Mouse (Mus musculus) left cerebral cortex, adult 8-10 months (tissue): Measurements from ENCODE around the gene Smpd4. TPM values are rescaled to one million over a fixed set of nuclear protein-coding genes. Genes with fewer than 3 reads are reported as not detected.
A peak's percentile ranks its signal among the peaks of the same experiment; 100 is the strongest.
"Not testable (repeated sequence)": the region's sequence is repeated elsewhere in the genome, so short reads cannot be mapped to it uniquely, and the experiment has no call there.

Experiments
- DNase-seq, 2 experiments: peaks; one replicate each; pipeline ENCODE4 v3.0.0; 2022; ENCODE audit warnings: low spot score in 2 of 2
- total RNA-seq, 4 experiments: library from RNA; stranded (reverse); gene quantifications; 2 replicates each; pipeline ENCODE4 v1.2.4; 2022

Gene Smpd4
- total RNA-seq, result 10 to 100 TPM; 50.3 to 73.4 (median 70.3) TPM

GRCm38 (mm10) chr16:17619198-17620105 is at the start of gene Smpd4:
Gene Smpd4 (plus strand): TSS chr16:17619354.
- DNase-seq, result peak; percentile 67 to 96

GRCm38 (mm10) chr16:17575870-17576824 is 43.0 kb upstream of the Smpd4 start:
- DNase-seq, result peak; percentile 65 to 73

- no peak for DNase-seq
Measured at GRCm38 (mm10) chr16:17576825-17577215, 42.3 kb upstream of the Smpd4 start.

- no peak for DNase-seq
Measured at GRCm38 (mm10) chr16:17583064-17583463, 36.1 kb upstream of the Smpd4 start, which contains the start of gene Slc7a4. Gene Slc7a4 (minus strand): TSS chr16:17583214.

GRCm38 (mm10) chr16:17584555-17584954 is 34.6 kb upstream of the Smpd4 start:
- DNase-seq, result no peak

DNA sequence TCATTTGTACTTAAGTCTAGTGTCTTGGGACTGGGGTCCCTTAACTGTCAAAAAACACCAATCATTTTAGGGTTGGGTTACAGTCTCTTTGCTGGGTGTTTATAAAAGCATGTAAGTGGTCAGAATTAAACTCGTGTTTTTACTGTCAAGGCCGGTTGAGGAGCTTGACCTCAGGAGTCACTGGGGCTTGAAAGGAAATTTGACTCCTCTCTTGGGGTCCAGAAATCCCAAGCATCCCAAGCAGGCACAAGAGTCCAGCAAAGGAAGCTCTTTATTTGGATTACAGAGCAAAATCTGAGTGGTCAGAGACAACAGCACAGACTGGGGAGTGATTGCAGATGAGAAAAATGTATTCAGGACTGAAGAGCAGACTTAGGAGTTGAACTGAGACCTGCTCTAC is 28.4 kb upstream of the Smpd4 start:
- DNase-seq, result no peak

DNA sequence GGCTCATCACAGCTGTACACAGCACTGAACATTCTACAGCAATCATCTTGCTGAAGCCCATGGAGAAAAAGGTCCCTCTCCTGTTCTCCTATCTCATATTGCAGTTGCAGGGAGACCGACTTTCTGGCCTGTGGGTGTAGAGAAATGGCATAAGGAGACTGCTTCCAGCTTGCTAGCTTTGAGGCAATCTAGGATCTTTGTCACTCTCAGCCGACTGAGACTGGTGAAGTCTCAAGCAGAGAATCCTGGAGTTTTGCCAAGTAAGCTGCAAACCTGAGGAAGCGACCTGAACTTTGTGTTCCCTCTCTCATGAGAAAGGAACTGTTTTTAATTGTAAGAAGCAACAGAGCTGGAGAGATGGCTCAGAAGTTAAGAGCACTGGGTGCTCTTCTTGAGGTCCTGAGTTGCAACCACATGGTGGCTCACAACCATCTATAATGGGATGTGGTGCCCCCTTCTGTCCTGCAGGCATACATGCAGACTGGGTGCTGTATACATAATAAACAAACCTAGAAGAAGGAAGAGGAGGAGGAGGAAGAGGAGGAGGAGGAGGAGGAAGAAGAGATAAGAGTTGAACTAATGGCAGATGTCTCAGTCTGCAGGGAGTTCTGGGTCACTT is 18.1 kb upstream of the Smpd4 start:
- no peak for DNase-seq

- DNase-seq, result no peak
Measured at GRCm38 (mm10) chr16:17604941-17605340, 14.2 kb upstream of the Smpd4 start.

DNA sequence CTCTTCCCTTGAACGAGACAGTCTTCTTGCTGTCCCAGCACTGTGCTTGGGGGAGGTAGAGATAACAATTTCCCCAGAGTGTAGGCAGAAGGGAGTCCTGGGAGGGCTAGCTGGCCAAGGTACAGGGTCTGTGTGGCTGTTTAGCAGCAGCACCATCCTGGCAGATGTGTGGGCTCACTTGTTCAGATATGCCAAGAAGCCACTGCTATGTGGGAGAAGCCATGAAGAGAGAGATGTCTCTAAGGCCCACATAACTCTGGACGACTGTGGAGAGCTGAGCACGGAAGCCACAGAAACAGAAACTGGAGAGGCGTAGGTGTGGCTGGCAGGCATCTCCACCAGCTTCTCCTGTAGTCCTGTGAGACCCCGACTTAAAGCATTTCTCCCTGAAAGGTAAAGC is 13.5 kb upstream of the Smpd4 start:
- peak in 1 of 2 experiments; percentile 40 for DNase-seq

- peak in 1 of 2 experiments; percentile 64 for DNase-seq
Measured at GRCm38 (mm10) chr16:17611383-17611782, 7.8 kb upstream of the Smpd4 start.

- not testable (repeated sequence) for DNase-seq
Measured at GRCm38 (mm10) chr16:17614740-17615139, 4.4 kb upstream of the Smpd4 start.

DNA sequence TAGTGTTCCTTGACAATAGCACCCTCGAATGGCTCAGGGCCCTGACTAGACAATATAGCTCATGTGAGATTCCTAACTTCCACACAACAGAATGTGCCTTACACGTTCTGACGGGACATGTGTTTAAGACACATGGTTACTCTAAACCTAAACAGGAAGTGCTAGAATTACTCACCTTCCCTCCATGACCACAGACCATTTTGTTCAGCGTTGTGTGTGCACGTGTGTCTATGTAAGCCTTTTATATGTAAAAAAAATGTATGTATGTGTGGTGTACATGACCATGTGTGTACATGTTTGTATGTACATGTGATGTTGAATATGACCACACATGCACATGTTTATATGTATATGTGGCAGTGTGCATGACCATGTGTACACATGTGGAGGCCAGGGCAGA is 2.9 kb upstream of the Smpd4 start:
- no peak for DNase-seq

DNA sequence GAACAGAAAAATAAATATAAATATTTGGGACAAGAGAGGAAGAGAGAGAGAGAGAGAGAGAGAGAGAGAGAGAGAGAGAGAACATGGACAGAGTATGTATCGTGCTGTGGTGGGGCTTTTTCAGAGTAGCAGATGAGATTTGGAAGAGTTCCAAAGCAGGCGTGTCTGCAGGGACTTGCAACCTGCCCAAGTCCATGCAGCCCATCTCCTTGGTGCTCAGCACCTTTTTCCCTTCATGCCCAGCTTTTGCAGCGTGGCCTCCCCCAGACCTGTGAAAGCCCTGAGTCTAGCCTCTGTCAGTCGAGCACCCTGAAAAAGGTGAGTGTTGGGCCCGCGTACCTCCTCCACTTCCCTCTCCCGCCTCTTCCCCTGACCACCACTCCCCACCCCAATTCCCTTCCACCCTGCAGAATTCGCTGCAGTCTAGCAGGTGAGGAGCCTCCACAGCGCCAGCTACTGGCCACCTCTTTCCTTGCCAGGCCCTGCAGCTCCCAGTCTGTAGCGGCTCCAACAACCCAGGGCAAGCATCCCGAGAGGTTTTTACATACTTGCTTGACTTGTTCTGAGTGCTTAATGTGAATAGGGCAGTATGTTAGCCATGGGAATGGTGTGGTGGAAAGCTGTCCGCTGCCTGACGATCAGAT is 1.1 kb upstream of the Smpd4 start:
- peak in 1 of 2 experiments; percentile 28 for DNase-seq

- DNase-seq, result no peak
Measured at GRCm38 (mm10) chr16:17621936-17622335, 2.8 kb downstream of the Smpd4 start.

GRCm38 (mm10) chr16:17625488-17626268 is 6.5 kb downstream of the Smpd4 start:
- DNase-seq, result no peak

GRCm38 (mm10) chr16:17626269-17626555 is 7.1 kb downstream of the Smpd4 start:
- no peak for DNase-seq

- no peak for DNase-seq
Measured at GRCm38 (mm10) chr16:17632580-17632979, 13.4 kb downstream of the Smpd4 start.

- DNase-seq, result no peak
Measured at GRCm38 (mm10) chr16:17633481-17634181, 14.5 kb downstream of the Smpd4 start.

GRCm38 (mm10) chr16:17636904-17637303 is 17.8 kb downstream of the Smpd4 start:
- DNase-seq, result no peak

DNA sequence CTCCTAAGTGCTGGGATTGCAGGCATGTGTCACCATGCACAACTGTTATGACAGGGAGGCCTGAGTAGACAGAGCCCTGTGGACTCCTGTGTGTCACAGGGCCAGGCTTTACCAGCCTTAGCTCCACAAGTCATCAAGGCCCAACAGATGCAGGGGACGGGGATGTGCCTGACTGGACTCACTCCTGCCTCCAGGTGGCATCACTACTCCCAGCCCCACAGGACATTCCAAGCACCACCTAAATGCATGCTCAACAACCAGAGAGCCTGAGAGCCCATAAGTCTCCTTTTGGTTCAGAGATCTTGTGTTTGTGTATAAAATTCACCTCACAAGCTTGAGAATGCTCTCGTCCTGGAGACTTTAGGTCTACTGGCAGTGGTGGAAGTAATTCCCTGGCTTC is 18.5 kb downstream of the Smpd4 start:
- no peak for DNase-seq
